Mouse (Mus musculus): ENCODE measurements around the gene Necab3. TPM values are rescaled to one million over a fixed set of nuclear protein-coding genes. Genes with fewer than 3 reads are reported as not detected.

The Necab3 gene
- polyA plus RNA-seq, 1 experiment from 2014 or later = 0.29 TPM

DNA sequence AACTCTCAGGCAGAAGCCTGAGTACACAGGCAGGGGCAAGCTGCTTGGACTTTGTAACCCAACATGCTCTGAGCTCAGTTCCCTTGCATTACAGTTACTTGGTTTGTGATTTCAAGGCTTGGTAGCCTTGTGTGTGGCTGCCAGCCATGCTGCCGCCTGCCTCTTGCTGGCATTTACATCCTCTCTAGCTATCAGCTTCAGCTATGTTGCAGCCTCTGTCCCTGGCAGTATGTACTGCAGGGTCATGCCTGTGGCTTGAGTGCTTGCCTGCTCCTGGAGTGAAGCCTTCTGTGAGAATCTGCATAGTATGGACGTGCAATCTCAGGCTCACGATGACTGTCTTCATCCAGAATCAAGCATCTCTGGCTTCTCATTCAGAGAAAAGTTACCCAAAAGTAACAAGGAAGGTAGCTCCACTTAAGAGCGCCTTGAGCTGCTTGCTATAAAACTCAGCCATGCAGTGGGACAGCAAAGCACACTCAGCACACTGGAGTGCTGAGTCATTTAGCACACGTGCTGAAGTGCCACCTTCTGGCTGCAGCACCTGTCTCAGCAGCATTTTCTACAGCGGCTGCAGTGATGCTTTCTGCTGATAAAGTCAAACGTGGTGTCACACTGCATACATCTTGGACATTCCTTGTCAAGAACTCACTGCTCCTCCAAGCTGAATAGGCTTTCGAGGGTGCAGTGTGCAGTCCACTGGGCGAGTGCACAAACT, 51.0 kb downstream of the Necab3 start:
- Histone ChIP-seq H3K9me3 (ENCODE audit: control insufficient read depth) (no peaks in the 10 kb centered on the region), H3K27me3 (replicated peaks; ENCODE audit: control insufficient read depth, insufficient read depth, low read length) (no peaks in the 10 kb centered on the region), H3K4me1 (replicated peaks; ENCODE audit: control insufficient read depth, insufficient read depth, low read length) (no peaks in the 10 kb centered on the region), H3K27ac (ENCODE audit: low read depth, low read length) (no peak overlapping the region), H3K9ac (ENCODE audit: low read depth, low read length) (no peak overlapping the region), H3K4me2 (replicated peaks; ENCODE audit: low read depth) (no peak overlapping the region), H3K4me3 (ENCODE audit: low read depth, low read length) (no peak overlapping the region), H3K36me3 (ENCODE audit: control insufficient read depth, insufficient read depth) (peaks cover 30% of the 10 kb centered on the region)
- ATAC-seq = peak; percentile 49; the same call in 1 of the 2 replicates
- peak; percentile 67 for TF ChIP-seq CTCF (IDR thresholded peaks at IDR 0.05; ENCODE audit: low read depth)
- WGBS = 61% methylated on average over 9 of the region's 9 CpGs

DNA sequence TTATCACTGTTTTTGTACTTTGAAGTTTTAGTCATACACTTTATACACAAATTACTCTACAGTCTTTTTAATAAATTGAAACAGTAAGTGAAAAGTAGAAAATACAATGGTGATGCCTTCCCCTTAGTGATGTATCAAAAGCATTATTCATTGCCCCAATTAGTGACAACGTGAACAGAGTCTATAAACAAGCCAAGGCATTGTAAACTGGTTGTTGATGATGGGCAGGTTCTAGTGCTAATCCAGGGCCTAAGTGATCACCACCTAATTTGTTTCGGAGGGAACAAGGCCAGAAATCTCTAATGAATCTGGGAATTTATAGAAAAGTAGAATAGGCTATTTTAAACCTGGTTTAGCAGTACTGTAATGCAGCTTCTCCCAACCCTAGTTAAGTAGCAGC, 51.6 kb downstream of the Necab3 start:
- no peak overlapping the region for H3K9ac ChIP-seq (ENCODE audit: low read depth, low read length)

DNA sequence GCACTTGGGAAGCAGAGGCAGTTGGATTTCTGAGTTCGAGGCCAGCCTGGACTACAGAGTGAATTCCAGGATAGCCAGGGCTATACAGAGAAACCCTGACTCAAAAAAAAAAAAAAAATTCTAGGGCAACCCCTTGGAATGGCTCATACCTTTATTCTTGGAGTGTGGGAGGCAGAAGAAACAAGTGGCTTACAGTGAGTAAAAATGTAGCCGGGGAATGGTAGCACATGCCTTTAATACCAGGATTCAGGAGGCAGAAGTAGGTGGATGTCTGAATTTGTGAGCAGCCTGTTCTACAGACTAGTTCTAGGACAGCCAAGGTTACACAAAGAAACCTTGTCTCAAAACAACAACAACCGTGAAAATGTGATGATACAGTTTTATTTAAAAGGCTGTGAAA, 57.9 kb downstream of the Necab3 start:
- Histone ChIP-seq H3K9me3 (ENCODE audit: control insufficient read depth) (no peaks in the 10 kb centered on the region), H3K4me1 (replicated peaks; ENCODE audit: control insufficient read depth, insufficient read depth, low read length) (no peaks in the 10 kb centered on the region), H3K36me3 (ENCODE audit: control insufficient read depth, insufficient read depth) (peaks cover 16% of the 10 kb centered on the region), H3K9ac (ENCODE audit: low read depth, low read length) (no peak overlapping the region), H3K27me3 (replicated peaks; ENCODE audit: control insufficient read depth, insufficient read depth, low read length) (no peaks in the 10 kb centered on the region), H3K4me2 (replicated peaks; ENCODE audit: low read depth) (no peak overlapping the region), H3K4me3 (ENCODE audit: low read depth, low read length) (no peak overlapping the region), H3K27ac (ENCODE audit: low read depth, low read length) (no peak overlapping the region)
- no peak for TF ChIP-seq CTCF (IDR thresholded peaks at IDR 0.05; ENCODE audit: low read depth)
- no peak for ATAC-seq
- WGBS = 94% methylated on average over 3 of the region's 3 CpGs

More for the DNA sequence above, 51.6 kb downstream of the Necab3 start:
- Histone ChIP-seq H3K4me1 (replicated peaks; ENCODE audit: control insufficient read depth, insufficient read depth, low read length) (no peaks in the 10 kb centered on the region), H3K4me2 (replicated peaks; ENCODE audit: low read depth) (no peak overlapping the region), H3K4me3 (ENCODE audit: low read depth, low read length) (no peak overlapping the region), H3K36me3 (ENCODE audit: control insufficient read depth, insufficient read depth) (peaks cover 30% of the 10 kb centered on the region), H3K27me3 (replicated peaks; ENCODE audit: control insufficient read depth, insufficient read depth, low read length) (no peaks in the 10 kb centered on the region), H3K9me3 (ENCODE audit: control insufficient read depth) (no peaks in the 10 kb centered on the region), H3K27ac (ENCODE audit: low read depth, low read length) (no peak overlapping the region)
- WGBS = 58% methylated on average over 2 of the region's 2 CpGs
- no peak for TF ChIP-seq CTCF (IDR thresholded peaks at IDR 0.05; ENCODE audit: low read depth)
- no peak for ATAC-seq

- Histone ChIP-seq H3K36me3 (ENCODE audit: control insufficient read depth, insufficient read depth) (peaks cover 9% of the 10 kb centered on the region), H3K9me3 (ENCODE audit: control insufficient read depth) (no peaks in the 10 kb centered on the region), H3K9ac (ENCODE audit: low read depth, low read length) (no peak overlapping the region), H3K27me3 (replicated peaks; ENCODE audit: control insufficient read depth, insufficient read depth, low read length) (no peaks in the 10 kb centered on the region), H3K4me1 (replicated peaks; ENCODE audit: control insufficient read depth, insufficient read depth, low read length) (no peaks in the 10 kb centered on the region), H3K4me2 (replicated peaks; ENCODE audit: low read depth) (no peak overlapping the region), H3K27ac (ENCODE audit: low read depth, low read length) (no peak overlapping the region), H3K4me3 (ENCODE audit: low read depth, low read length) (no peak overlapping the region)
- TF ChIP-seq CTCF (IDR thresholded peaks at IDR 0.05; ENCODE audit: low read depth) = no peak
- WGBS = 90% methylated on average over 2 of the region's 2 CpGs
- ATAC-seq = no peak
Measured at GRCm38 (mm10) chr2:154499717-154500247, 58.9 kb downstream of the Necab3 start.

DNA sequence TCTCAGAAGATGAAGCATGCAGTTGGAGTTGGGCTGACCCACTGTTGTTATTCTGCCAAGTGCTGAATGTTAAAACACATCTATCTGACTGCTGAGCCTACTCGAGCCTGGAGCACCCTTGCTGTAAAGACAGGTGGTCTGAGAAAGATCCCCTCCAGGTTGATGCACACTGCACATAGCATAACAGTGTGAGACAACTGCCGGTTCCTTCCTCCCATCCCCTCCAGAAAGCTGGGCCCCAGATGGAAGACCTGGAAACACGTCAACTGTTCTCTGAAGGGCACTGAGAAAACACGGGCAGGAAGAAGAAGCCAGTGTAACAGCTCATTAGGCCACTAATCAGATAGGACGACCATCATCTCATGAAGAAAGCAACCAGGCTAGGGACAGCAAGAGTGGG, 60.1 kb downstream of the Necab3 start:
- Histone ChIP-seq H3K4me1 (replicated peaks; ENCODE audit: control insufficient read depth, insufficient read depth, low read length) (no peaks in the 10 kb centered on the region), H3K9me3 (ENCODE audit: control insufficient read depth) (no peaks in the 10 kb centered on the region), H3K4me2 (replicated peaks; ENCODE audit: low read depth) (no peak overlapping the region), H3K9ac (ENCODE audit: low read depth, low read length) (no peak overlapping the region), H3K27ac (ENCODE audit: low read depth, low read length) (no peak overlapping the region), H3K27me3 (replicated peaks; ENCODE audit: control insufficient read depth, insufficient read depth, low read length) (no peaks in the 10 kb centered on the region), H3K36me3 (ENCODE audit: control insufficient read depth, insufficient read depth) (0 out of 2 replicates have a peak, but pooled peaks cover 6% of the 10 kb centered on the region), H3K4me3 (ENCODE audit: low read depth, low read length) (no peak overlapping the region)
- no peak for TF ChIP-seq CTCF (IDR thresholded peaks at IDR 0.05; ENCODE audit: low read depth)
- no peak for ATAC-seq
- 54% methylated on average over 5 of the region's 5 CpGs for WGBS

DNA sequence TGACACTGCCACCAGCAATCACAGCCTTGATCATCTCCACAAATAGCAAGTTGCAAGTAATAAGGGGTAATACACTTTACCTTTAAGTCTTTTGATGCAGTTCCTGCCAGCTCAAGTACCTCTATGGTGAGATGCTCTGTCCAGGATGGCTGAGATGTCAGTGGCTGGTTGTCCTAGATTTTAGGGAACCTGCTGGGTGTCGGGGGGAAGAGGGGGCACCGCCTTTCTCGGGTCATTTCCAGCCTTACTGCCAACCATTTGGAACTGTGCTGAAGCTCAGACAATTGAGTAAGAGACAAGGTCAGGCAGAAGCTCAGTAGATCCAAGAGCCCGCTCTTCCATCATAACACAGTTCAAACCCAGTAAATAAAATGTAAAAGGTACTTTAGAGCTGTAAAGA, 63.7 kb downstream of the Necab3 start:
- H3K9ac ChIP-seq (ENCODE audit: low read depth, low read length) = no peak overlapping the region

More for the DNA sequence above, 63.7 kb downstream of the Necab3 start:
- Histone ChIP-seq H3K4me2 (replicated peaks; ENCODE audit: low read depth) (no peak overlapping the region), H3K9me3 (ENCODE audit: control insufficient read depth) (no peaks in the 10 kb centered on the region), H3K4me1 (replicated peaks; ENCODE audit: control insufficient read depth, insufficient read depth, low read length) (no peaks in the 10 kb centered on the region), H3K27ac (ENCODE audit: low read depth, low read length) (no peak overlapping the region), H3K36me3 (ENCODE audit: control insufficient read depth, insufficient read depth) (no peaks in the 10 kb centered on the region), H3K4me3 (ENCODE audit: low read depth, low read length) (no peak overlapping the region), H3K27me3 (replicated peaks; ENCODE audit: control insufficient read depth, insufficient read depth, low read length) (no peaks in the 10 kb centered on the region)
- no peak for ATAC-seq
- WGBS = 95% methylated on average over 4 of the region's 4 CpGs
- TF ChIP-seq CTCF (IDR thresholded peaks at IDR 0.05; ENCODE audit: low read depth) = no peak

Other genes with a start within 250 kb of the Necab3 start
- gene Cdk5rap1, start 185.9 kb downstream of the Necab3 start, polyA plus RNA-seq (2015; fragmentation: Nextera tagmentation; extraction: Ambion mirVana) = 4.3 and 13.9 TPM in 2 replicates
- gene Snta1, start 150.8 kb downstream of the Necab3 start, polyA plus RNA-seq (2015; fragmentation: Nextera tagmentation; extraction: Ambion mirVana) = 4.9 and 7.7 TPM in 2 replicates
- 7.8 and 9.1 TPM in 2 replicates for gene Cbfa2t2, start 122.4 kb downstream of the Necab3 start, polyA plus RNA-seq (2015; fragmentation: Nextera tagmentation; extraction: Ambion mirVana)
- 1.6 and 2.2 TPM in 2 replicates for gene 1700003F12Rik, start 11.8 kb downstream of the Necab3 start, polyA plus RNA-seq (2015; fragmentation: Nextera tagmentation; extraction: Ambion mirVana)
- not detected in 2 replicates for gene Actl10, start 7.1 kb downstream of the Necab3 start, polyA plus RNA-seq (2015; fragmentation: Nextera tagmentation; extraction: Ambion mirVana)
- gene E2f1, start 11.0 kb upstream of the Necab3 start, polyA plus RNA-seq (2015; fragmentation: Nextera tagmentation; extraction: Ambion mirVana) = 5.5 and 5.9 TPM in 2 replicates
- 62.5 and 66.6 TPM in 2 replicates for gene Pxmp4, start 44.8 kb upstream of the Necab3 start, polyA plus RNA-seq (2015; fragmentation: Nextera tagmentation; extraction: Ambion mirVana)
- 0.17 and 0.44 TPM in 2 replicates for gene Zfp341, start 54.4 kb upstream of the Necab3 start, polyA plus RNA-seq (2015; fragmentation: Nextera tagmentation; extraction: Ambion mirVana)
- 0.26 TPM in 1 of 2 replicates, not detected in the other for gene 4930519P11Rik, start 54.5 kb upstream of the Necab3 start, polyA plus RNA-seq (2015; fragmentation: Nextera tagmentation; extraction: Ambion mirVana)
- 60.8 and 62.4 TPM in 2 replicates for gene Chmp4b, start 92.8 kb upstream of the Necab3 start, polyA plus RNA-seq (2015; fragmentation: Nextera tagmentation; extraction: Ambion mirVana)
- gene Gm14214, start 211.1 kb upstream of the Necab3 start, polyA plus RNA-seq (2015; fragmentation: Nextera tagmentation; extraction: Ambion mirVana) = not detected in 2 replicates
- 20.1 and 20.5 TPM in 2 replicates for gene Raly, start 232.2 kb upstream of the Necab3 start, polyA plus RNA-seq (2015; fragmentation: Nextera tagmentation; extraction: Ambion mirVana)
- 0.18 TPM in 1 of 2 replicates, not detected in the other for gene a, start 232.5 kb upstream of the Necab3 start, polyA plus RNA-seq (2015; fragmentation: Nextera tagmentation; extraction: Ambion mirVana)

Measured in intestine, postnatal 0 days (tissue).